Mouse (Mus musculus) cortical plate, adult 2 months (tissue): ENCODE measurements at regions not wholly inside any gene's neighbourhood (a gene's known extent, or its start where the extent isn't known, plus 50 kb on each side); places are given as distances from the start of the nearest gene placed in this dataset.

Source experiments
- CTCF ChIP-seq: fragments of 200-500 bp; IDR thresholded peaks from 2 replicates; pipeline ENCODE4 v1.5.1; 2011; ENCODE audit warnings: mild to moderate bottlenecking, control low read depth, low read length; ENCODE audit not compliant: insufficient read depth; ENCODE audit errors: extremely low read depth
- POLR2A ChIP-seq: fragments of 200-500 bp; IDR thresholded peaks from 2 replicates; pipeline ENCODE4 v1.6.1; 2011; ENCODE audit warnings: mild to moderate bottlenecking, low read length, control low read depth; ENCODE audit not compliant: insufficient read depth; ENCODE audit errors: extremely low read depth

DNA sequence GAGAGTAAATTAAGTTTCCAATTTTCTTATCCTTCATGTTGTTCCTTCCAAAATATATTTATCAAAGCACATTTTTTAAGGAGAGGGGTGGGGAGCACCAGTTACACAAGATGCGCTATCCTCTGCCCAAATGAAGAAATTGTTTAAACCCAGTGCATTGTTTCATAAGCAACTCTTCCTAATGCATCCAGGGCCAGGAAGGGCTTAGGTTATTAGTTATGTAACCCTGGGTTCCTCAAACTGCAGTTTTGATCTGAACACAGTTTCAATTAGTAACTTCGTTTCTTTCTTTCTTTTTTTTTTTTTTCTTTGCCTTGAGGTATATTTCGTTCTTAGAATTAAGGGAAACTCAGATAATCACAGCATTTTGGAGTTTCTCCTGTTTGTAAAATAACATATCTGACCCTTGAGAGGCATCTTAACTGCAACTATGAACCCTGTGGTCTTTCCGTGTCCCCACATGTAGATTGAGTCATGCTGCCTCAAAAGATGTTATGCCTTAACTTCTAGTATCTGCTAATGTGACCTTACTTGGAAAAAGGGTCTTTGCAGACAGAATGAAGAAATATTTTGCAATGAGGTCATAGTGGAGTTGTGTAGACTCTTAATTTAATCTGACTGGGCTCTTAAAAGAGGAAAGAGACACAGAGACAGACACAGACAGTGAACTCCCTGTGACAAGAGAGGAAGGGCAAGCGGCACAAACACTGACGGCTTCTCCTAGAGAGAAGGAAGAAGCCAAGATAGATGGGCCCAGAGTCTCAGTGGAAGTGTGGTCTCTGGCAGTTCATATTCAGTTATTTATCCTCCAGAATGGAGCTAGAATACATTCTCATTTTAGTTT is 153.7 kb upstream of the Nrip1 start:
- TF ChIP-seq CTCF (no peak), POLR2A (no peak)
